Mouse (Mus musculus) left cerebral cortex, adult 18-20 months (tissue): ENCODE measurements around the gene Gm47985. TPM values are rescaled to one million over a fixed set of nuclear protein-coding genes. Genes with fewer than 3 reads are reported as not detected.
"Not testable (repeated sequence)": the region's sequence is repeated elsewhere in the genome, so short reads cannot be mapped to it uniquely, and the experiment has no call there.

Source experiments
- DNase-seq, 2 experiments: peaks; one replicate each; pipeline ENCODE4 v3.0.0; 2021 to 2022; ENCODE audit warnings: low spot score in 2 of 2, mixed read lengths in 1 of 2
- total RNA-seq, 2 experiments: library from RNA; stranded (reverse); gene quantifications; 2 replicates each; pipeline ENCODE4 v1.2.3; 2021

Gm47985 gene
- total RNA-seq, 2 experiments from 2014 or later, result not detected

DNA sequence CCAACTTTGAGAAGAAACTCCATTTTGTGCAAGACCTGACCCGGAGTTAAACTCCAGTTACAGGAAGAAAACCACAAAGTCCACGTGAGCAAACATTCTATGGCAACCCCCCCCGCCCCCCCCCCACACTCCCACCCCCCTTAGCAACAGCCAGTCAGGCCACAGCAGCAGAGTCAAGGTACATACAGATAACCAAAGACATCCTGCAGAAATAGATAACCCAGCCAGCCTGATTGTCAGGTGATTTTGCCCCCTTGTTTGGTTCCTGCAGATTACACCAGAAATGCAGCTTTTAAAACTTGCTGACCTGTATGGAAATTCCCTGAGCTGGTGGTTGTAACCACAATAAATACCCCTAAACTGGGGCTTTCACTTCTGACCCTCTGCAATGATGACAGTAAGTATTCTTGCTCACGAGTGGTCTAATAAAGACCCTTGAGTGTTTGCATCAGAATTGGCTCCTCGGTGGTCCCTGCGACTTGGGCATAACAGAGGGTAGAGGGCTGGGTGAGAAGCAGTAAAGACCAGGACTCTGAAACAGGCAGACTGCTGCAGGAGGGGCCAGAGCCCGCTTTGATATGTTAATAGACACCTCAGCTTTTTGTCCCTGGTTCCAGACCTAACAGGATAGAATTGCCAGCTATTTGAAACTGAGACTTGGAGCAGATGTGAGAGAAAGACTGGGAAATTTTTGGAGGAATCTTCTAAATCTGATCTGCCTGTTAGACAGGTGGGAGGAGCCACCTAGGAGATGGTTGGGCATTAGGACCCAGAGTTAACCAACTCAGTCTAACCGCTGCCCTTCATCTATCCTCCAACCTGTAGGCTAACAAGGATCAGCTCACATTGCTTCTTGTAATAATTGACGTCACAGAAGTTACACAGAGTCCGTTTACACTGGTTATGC lies 5.1 kb upstream of the Gm47985 start:
- DNase-seq, result no peak

DNA sequence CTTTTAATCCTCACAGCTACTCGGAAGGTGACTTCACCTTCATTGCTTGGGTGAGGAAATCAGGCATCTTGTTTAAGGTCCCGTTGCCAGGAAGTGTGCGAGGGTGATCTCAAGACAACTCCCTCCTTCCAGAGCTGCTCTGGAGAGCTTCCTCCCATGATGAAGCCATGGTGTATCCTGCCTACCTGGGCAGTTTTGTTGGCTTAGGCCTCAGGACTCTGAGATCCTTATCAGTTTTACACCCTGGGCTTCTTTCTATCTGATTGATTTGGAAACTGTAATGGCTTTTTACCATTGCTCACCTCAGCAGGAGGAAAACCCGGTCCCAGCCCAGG lies 4.4 kb upstream of the Gm47985 start:
- no peak for DNase-seq

DNA sequence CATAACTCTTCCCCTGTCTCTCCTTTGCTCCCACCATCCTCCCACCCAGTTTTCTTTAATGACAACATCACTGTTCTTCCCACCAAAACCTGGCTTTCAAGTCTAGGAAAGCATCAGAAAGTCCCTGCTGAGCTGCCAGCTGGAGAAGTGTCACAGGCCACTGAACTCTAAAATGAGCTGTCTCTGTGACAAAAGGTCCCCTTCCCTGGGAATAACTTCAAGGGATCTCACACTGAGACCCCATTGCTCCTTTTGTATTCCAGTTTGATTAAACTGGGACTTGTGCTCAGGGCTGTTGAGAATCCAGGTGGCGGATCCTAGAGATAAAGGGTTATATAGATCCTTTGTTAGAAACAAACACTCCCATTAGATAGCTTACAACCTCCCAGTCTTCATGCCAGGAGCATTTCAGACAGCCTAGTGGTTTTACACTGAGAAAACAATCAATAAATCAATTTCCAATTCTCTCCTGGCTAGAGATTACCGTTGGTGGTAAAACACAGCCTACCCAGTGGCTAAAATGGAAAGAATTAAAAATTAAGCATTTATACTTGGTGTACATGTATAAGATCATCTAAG lies 3.7 kb upstream of the Gm47985 start:
- no peak for DNase-seq

DNA sequence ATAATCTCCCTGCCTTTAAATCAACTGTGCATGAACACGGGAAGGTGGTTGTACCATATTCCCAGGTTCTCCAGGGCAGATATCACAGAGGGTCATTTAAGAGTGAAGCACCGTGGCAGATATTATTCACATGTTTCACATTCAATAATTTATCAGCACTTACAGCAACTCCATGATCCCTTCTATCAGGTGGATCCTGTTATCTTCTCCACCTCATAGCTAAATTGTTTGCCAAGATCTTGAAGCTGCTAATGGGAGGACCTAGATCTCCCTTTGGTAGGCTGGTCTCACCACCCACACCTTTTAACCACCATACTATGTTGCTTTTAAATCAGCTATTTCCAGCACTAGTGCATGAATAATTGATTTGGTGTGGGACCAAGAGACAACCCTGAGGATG lies 2.2 kb upstream of the Gm47985 start:
- DNase-seq, result no peak

DNA sequence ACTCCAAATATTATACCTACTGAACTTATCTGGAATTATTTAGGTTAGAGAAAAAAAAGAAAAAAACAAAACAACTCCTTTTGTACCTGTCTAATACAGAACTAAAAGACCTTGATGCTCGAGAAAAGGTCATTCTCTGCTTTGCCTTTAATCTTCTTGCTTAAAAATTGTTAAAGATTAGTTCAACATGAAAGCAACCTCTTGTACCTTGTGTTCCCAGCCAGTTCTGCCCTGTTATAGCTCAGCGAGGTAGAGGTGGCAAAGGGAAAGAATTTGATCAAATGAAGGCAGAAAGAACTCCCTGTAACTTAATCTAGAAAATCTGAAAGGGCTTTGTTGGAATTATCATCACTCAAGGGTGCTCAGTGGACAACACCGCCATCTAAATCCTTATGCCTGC lies 3.8 kb downstream of the Gm47985 start:
- DNase-seq, result not testable (repeated sequence)

DNA sequence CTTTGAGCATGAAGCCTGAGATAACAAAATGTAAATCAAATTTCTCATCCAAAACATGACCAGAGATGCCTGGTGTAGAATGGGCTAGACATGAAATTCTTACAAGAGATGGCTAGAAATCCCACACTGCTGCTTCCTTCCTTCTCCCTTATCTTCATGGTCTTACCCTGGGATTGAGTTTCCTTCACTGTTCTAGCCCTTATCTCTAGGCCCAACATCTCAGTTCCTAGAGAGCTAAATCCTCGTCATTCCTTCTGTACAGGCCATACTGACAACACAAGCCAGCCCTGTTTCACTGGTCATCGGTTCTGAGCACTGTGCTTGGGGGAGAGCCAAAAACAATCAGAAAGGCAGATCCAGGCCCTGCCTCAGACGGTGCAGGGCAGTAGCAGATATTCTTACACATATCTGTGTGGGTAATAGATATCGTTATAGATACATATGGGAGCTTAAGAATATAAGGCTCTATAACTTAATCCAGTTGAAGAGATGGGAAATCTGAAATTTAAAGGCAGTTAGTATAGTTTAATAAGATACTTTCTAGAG lies 4.6 kb downstream of the Gm47985 start:
- not testable (repeated sequence) for DNase-seq

DNA sequence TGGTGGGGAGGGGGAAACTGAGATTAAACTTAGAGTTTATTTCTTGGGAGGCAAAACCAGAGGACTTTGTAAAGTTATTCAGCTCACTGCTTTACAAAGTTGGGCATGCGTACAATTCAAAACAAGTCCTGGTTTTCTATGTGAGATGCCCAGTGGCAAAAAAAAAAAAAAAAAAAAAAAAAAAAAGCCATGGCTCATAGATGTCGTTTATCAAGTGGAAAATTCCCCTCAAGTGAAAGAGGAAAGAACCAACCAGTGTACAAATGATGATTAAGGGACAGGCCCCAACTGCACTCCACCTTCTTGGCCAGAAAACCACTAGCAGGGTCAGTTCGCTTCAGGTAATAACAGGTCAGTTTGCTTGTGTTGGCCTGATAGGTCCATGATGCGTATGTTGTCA lies 6.1 kb downstream of the Gm47985 start:
- DNase-seq, result no peak

DNA sequence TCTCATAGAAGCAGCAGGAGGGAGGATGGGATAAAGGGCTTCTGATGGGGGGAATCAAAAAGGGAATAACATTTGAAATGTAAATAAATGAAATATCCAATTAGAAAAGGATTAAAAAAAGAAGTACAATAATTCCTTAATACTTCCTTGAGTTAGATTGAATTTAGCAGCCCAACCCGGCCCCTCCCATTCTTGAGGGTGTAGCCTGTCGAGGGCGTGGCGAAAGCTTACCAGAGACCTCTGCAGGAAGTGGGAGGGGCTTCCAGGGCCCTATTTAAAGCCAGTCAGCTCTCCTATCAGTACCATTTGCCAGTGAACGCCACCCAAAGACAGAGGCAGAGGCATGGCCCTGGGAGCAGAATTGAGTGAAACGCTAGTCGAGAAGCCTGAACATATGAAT lies 9.7 kb downstream of the Gm47985 start, which contains the start of gene Gm8947:
Gene Gm8947, plus strand, starts transcription at position 302 of the 400 bp plus-strand sequence.
- not testable (repeated sequence) for DNase-seq

DNA sequence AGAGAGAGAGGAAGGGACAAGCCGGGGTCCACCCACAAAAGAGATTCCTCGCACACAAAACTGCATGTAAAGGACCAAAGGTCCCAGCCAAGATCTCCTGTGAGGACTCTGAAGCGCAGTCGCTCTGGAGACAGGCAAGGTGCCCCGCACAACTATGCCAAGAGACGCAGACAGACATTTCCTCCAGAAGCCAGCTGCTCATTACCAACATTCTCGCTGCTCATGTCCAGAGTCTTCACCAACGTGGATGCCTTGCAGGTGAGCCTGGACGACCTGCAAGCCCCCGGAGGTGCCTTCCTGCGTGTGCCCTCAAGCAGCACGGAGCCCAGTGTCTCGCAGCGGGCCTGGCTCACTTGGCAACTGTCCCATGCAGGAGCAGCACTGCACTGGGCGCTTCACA lies 10.4 kb downstream of the Gm47985 start:
- not testable (repeated sequence) for DNase-seq

DNA sequence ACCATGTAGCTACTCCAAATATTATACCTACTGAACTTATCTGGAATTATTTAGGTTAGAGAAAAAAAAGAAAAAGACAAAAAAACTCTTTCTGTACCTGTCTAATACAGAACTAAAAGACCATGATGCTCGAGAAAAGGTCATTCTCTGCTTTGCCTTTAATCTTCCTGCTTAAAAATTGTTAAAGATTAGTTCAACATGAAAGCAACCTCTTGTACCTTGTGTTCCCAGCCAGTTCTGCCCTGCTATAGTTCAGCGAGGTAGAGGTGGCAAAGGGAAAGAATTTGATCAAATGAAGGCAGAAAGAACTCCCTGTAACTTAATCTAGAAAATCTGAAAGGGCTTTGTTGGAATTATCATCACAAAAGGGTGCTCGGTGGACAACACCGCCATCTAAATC lies 13.6 kb downstream of the Gm47985 start:
- DNase-seq, result not testable (repeated sequence)

DNA sequence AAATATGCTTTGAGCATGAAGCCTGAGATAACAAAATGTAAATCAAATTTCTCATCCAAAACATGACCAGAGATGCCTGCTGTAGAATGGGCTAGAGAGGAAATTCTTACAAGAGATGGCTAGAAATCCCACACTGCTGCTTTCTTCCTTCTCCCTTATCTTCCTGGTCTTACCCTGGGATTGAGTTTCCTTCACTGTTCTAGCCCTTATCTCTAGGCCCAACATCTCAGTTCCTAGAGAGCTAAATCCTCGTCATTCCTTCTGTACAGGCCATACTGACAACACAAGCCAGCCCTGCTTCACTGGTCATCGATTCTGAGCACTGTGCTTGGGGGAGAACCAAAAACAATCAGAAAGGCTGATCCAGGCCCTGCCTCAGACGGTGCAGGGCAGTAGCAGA lies 14.4 kb downstream of the Gm47985 start:
- DNase-seq, result not testable (repeated sequence)

DNA sequence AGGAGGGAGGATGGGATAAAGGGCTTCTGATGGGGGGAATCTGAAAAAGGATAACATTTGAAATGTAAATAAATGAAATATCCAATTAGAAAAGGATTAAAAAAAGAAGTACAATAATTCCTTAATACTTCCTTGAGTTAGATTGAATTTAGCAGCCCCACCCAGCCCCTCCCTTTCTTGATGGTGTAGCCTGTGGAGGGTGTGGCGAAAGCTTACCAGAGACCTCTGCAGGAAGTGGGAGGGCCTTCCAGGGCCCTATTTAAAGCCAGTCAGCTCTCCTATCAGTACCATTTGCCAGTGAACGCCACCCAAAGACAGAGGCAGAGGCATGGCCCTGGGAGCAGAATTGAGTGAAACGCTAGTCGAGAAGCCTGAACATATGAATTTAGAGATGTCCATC lies 15.8 kb downstream of the Gm47985 start, which contains the start of gene Gm47995:
Gene Gm47995, plus strand, starts transcription at position 329 of the 400 bp plus-strand sequence.
- DNase-seq, result not testable (repeated sequence)

DNA sequence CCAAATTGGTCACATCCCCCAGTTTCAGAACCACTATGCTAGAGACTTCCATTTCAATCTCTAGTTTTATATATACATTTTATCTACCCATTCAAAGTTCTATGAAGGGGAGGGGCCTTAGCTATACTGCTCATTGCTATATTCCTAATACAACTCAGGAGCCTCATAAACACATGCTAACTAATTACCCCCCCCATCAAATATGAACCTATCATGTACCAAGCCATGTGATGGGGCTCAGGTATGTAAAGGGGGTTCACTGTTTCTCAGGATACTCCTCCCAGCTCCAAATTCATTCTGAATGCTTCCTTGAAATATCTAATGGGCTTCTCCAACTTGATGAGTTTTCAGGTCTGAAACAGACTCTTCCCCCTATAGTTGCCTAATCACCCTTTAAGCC lies 18.3 kb downstream of the Gm47985 start:
- not testable (repeated sequence) for DNase-seq

DNA sequence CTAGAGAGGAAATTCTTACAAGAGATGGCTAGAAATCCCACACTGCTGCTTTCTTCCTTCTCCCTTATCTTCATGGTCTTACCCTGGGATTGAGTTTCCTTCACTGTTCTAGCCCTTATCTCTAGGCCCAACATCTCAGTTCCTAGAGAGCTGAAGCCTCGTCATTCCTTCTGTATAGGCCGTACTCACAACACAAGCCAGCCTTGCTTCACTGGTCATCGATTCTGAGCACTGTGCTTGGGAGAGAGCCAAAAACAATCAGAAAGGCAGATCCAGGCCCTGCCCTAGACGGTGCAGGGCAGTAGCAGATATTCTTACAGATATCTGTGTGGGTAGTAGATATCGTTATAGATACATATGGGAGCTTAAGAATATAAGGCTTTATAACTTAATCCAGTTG lies 20.4 kb downstream of the Gm47985 start:
- DNase-seq, result not testable (repeated sequence)

DNA sequence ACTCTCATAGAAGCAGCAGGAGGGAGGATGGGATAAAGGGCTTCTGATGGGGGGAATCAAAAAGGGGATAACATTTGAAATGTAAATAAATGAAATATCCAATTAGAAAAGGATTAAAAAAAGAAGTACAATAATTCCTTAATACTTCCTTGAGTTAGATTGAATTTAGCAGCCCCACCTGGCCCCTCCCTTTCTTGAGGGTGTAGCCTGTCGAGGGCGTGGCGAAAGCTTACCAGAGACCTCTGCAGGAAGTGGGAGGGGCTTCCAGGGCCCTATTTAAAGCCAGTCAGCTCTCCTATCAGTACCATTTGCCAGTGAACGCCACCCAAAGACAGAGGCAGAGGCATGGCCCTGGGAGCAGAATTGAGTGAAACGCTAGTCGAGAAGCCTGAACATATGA lies 21.5 kb downstream of the Gm47985 start, which contains the start of gene 3110040M04Rik:
Gene 3110040M04Rik, plus strand, starts transcription at position 304 of the 400 bp plus-strand sequence.
- not testable (repeated sequence) for DNase-seq

DNA sequence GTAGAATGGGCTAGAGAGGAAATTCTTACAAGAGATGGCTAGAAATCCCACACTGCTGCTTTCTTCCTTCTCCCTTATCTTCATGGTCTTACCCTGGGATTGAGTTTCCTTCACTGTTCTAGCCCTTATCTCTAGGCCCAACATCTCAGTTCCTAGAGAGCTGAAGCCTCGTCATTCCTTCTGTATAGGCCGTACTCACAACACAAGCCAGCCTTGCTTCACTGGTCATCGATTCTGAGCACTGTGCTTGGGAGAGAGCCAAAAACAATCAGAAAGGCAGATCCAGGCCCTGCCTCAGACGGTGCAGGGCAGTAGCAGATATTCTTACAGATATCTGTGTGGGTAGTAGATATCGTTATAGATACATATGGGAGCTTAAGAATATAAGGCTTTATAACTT lies 26.2 kb downstream of the Gm47985 start:
- not testable (repeated sequence) for DNase-seq

DNA sequence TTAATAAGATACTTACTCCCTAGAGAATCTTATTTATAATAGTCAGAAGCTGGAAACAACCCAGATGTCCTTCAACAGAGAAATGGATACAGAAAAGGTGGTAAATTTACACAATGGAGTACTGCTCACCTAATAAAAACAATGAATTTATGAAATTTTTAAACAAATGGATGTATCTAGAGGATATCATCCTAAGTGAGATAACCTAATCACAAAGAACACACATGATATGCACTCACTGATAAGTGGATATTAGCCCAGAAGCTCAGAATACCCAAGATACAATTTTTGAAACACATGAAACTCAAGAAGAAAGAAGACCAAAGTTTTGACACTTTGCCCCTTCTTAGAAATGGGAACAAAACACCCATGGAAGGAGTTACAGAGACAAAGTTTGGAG lies 26.6 kb downstream of the Gm47985 start:
- not testable (repeated sequence) for DNase-seq

DNA sequence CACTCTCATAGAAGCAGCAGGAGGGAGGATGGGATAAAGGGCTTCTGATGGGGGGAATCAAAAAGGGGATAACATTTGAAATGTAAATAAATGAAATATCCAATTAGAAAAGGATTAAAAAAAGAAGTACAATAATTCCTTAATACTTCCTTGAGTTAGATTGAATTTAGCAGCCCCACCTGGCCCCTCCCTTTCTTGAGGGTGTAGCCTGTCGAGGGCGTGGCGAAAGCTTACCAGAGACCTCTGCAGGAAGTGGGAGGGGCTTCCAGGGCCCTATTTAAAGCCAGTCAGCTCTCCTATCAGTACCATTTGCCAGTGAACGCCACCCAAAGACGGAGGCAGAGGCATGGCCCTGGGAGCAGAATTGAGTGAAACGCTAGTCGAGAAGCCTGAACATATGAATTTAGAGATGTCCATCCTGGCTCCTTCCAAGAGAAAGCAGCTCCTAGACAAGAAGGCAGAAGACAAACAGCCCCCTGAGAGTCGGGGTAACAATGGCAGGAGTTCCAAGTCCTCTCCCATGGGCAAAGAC lies 27.6 kb downstream of the Gm47985 start, which contains the start of gene Gm47996:
Gene Gm47996, plus strand, starts transcription at position 308 of the 532 bp plus-strand sequence.
- DNase-seq, result not testable (repeated sequence)

DNA sequence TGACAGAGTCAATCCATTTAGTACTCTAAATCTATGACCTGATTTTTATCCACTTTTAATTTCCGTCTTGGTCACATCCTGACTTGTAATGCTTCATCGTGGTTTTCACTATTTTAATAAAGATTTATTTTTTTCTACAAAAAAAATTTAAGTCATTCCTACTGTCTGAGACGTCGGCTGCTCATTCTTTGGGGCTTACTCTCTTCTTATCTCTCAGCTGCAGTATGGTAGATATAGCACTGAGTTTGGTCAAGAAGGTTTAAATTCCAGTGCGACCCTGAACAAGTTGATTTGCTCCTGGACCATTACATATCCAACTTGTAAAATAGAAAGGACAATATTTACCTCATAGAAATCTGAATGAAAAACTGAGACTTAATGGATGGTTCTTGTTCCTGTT lies 29.3 kb downstream of the Gm47985 start:
- DNase-seq, result not testable (repeated sequence)

DNA sequence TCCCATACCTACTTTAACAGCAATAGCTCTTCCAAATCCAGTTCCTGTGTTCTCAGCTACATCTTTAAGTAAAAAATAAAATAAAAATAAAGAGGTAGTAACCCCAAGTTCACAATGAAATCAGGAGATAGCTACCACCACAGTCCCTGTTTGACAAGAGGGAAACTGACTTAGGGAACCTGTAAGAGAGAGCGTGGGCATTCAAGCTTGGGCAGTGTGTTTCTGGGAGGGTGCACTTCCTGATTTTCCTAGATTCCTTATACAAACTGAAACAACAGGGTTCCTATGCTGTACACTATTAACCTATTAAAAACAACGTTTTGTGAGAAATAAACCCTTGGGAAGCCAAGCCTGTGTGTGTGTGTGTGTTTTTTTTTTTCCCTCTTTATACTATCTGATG lies 32.5 kb downstream of the Gm47985 start:
- no peak for DNase-seq

DNA sequence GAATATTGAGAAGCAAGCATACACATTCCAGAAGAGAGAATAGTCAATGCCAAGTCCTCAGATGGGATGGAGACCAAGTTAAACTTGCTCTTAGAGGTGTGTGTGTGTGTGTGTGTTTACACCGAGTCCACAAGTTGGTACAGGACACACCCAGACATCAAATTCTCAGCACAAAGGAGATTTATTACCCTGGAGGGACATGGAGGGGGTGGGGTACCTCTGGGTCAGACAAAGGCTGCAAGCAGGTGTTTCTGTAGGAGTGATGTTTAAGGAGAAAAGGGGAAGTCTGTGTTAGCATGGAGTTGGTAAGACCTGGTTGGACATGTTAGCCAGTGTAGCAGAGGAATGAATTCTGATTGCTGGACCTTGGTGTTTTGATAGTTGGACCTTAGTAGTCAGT lies 33.6 kb downstream of the Gm47985 start:
- no peak for DNase-seq

DNA sequence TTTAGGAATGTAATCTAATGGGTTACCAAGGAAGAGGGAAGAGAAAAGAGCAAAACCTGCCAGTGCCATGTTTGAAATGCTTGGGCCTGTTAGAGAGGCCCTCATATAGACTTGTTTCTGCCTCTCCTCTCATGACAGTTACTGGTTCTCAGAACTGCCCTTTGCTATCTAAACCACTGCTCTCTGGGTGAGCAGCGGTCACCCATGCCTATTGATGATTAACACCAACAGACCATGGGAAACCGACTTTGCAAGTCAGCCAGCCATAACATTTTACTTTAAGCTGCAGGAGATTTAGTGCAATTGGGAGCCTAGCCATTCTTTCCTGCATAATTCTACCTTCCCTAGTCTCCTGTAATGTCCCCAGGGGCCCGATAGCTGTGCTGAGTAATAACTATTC lies 34.1 kb downstream of the Gm47985 start:
- DNase-seq, result no peak
